Mouse (Mus musculus) heart, adult 2 months (tissue): ENCODE results near the gene Hoxc9.

Source experiments
- CTCF ChIP-seq: fragments of 200-600 bp; IDR thresholded peaks from 2 replicates; pipeline ENCODE4 v1.8.1; 2022; ENCODE audit warnings: antibody characterized with exemption, mild to moderate bottlenecking, moderate library complexity
- POLR2A ChIP-seq: fragments of 200-500 bp; IDR thresholded peaks from 2 replicates; pipeline ENCODE4 v1.6.1; 2011; ENCODE audit warnings: mild to moderate bottlenecking, low read depth, low read length, control low read depth; ENCODE audit not compliant: insufficient read depth

- TF ChIP-seq CTCF = no peak
- TF ChIP-seq POLR2A = no peak
Measured at GRCm38 (mm10) chr15:102980352-102980751, 4.1 kb downstream of the Hoxc9 start.
